Mouse (Mus musculus): ENCODE measurements around the gene Acot8. TPM values are rescaled to one million over a fixed set of nuclear protein-coding genes. Genes with fewer than 3 reads are reported as not detected.

Gene Acot8
- total and polyA plus RNA-seq, 2 experiments from 2014 or later, result 17.1 to 17.4 TPM

GRCm38 (mm10) chr2:164815821-164816220 is 11.1 kb upstream of the Acot8 start:
- Histone ChIP-seq H3K4me1 (ENCODE audit: insufficient read depth) (no peaks in the 10 kb centered on the region), H3K4me2 (ENCODE audit: low read depth) (no peak overlapping the region), H3K9me3 (ENCODE audit: low read length) (no peaks in the 10 kb centered on the region), H3K9ac (no peak overlapping the region), H3K27ac (ENCODE audit: low read depth, low read length) (no peak overlapping the region), H3K4me3 (ENCODE audit: low read depth, low read length) (no peak overlapping the region), H3K36me3 (ENCODE audit: insufficient read depth) (peaks cover 15% of the 10 kb centered on the region), H3K27me3 (ENCODE audit: insufficient read depth, low read length) (no peaks in the 10 kb centered on the region)
- WGBS, result 93% methylated on average over 8 of the region's 8 CpGs
- TF ChIP-seq CTCF (IDR thresholded peaks at IDR 0.05; ENCODE audit: low read depth), result no peak
- DNase-seq (no peak), ATAC-seq (no peak)

- TF ChIP-seq CTCF (IDR thresholded peaks at IDR 0.05; ENCODE audit: low read depth), result no peak
- Histone ChIP-seq H3K4me3 (ENCODE audit: low read depth, low read length) (no peak overlapping the region), H3K4me1 (ENCODE audit: insufficient read depth) (no peaks in the 10 kb centered on the region), H3K36me3 (ENCODE audit: insufficient read depth) (peaks cover 11% of the 10 kb centered on the region), H3K4me2 (ENCODE audit: low read depth) (no peak overlapping the region), H3K9ac (no peak overlapping the region), H3K9me3 (ENCODE audit: low read length) (no peaks in the 10 kb centered on the region), H3K27me3 (ENCODE audit: insufficient read depth, low read length) (no peaks in the 10 kb centered on the region), H3K27ac (ENCODE audit: low read depth, low read length) (no peak overlapping the region)
- ATAC-seq (no peak), DNase-seq (no peak)
- WGBS, result 85% methylated on average over 5 of the region's 5 CpGs
These were observed 10.7 kb upstream of the Acot8 start for GRCm38 (mm10) chr2:164815348-164815747.

- H3K4me1 ChIP-seq (ENCODE audit: insufficient read depth), result no peaks in the 10 kb centered on the region
- no peak overlapping the region for H3K4me3 ChIP-seq (ENCODE audit: low read depth, low read length)
- H3K27me3 ChIP-seq (ENCODE audit: insufficient read depth, low read length), result no peaks in the 10 kb centered on the region
- ATAC-seq (no peak), DNase-seq (no peak)
- 76% methylated on average over 2 of the region's 2 CpGs for WGBS
- no peak overlapping the region for H3K9ac ChIP-seq
- H3K4me2 ChIP-seq (ENCODE audit: low read depth), result no peak overlapping the region
- H3K27ac ChIP-seq (ENCODE audit: low read depth, low read length), result no peak overlapping the region
- H3K36me3 ChIP-seq (ENCODE audit: insufficient read depth), result peaks cover 9% of the 10 kb centered on the region
- H3K9me3 ChIP-seq (ENCODE audit: low read length), result no peaks in the 10 kb centered on the region
- no peak for TF ChIP-seq CTCF (IDR thresholded peaks at IDR 0.05; ENCODE audit: low read depth)
These were observed 8.9 kb upstream of the Acot8 start for GRCm38 (mm10) chr2:164813557-164813956.

GRCm38 (mm10) chr2:164806614-164807013 is 1.9 kb upstream of the Acot8 start:
- 0 out of 2 replicates have a peak, but pooled peaks cover 4% of the 10 kb centered on the region for H3K4me1 ChIP-seq (ENCODE audit: insufficient read depth)

GRCm38 (mm10) chr2:164805332-164805718 is 643 bp upstream of the Acot8 start:
- H3K36me3 ChIP-seq (ENCODE audit: insufficient read depth), result peaks cover 5% of the 10 kb centered on the region
- DNase-seq (no peak), ATAC-seq (peak; percentile 39)
- under 1% methylated on average over 21 of the region's 21 CpGs for WGBS
- H3K9me3 ChIP-seq (ENCODE audit: low read length), result no peaks in the 10 kb centered on the region
- H3K27ac ChIP-seq (ENCODE audit: low read depth, low read length), result peak overlapping the region; percentile 73
- H3K27me3 ChIP-seq (ENCODE audit: insufficient read depth, low read length), result no peaks in the 10 kb centered on the region
- no peak for TF ChIP-seq CTCF (IDR thresholded peaks at IDR 0.05; ENCODE audit: low read depth)
- H3K9ac ChIP-seq, result peak overlapping the region; percentile 71
- peak overlapping the region; percentile 67 for H3K4me2 ChIP-seq (ENCODE audit: low read depth)
- H3K4me1 ChIP-seq (ENCODE audit: insufficient read depth), result 0 out of 2 replicates have a peak, but pooled peaks cover 4% of the 10 kb centered on the region
- peak overlapping the region; percentile 53 for H3K4me3 ChIP-seq (ENCODE audit: low read depth, low read length)

More at GRCm38 (mm10) chr2:164806614-164807013, 1.9 kb upstream of the Acot8 start:
- H3K36me3 ChIP-seq (ENCODE audit: insufficient read depth), result peaks cover 5% of the 10 kb centered on the region
- no peak overlapping the region for H3K27ac ChIP-seq (ENCODE audit: low read depth, low read length)
- no peak for DNase-seq
- ATAC-seq, result no peak
- H3K27me3 ChIP-seq (ENCODE audit: insufficient read depth, low read length), result no peaks in the 10 kb centered on the region
- no peaks in the 10 kb centered on the region for H3K9me3 ChIP-seq (ENCODE audit: low read length)
- H3K4me3 ChIP-seq (ENCODE audit: low read depth, low read length), result no peak overlapping the region
- 88% methylated on average over 7 of the region's 7 CpGs for WGBS
- H3K9ac ChIP-seq, result no peak overlapping the region
- TF ChIP-seq CTCF (IDR thresholded peaks at IDR 0.05; ENCODE audit: low read depth), result no peak
- H3K4me2 ChIP-seq (ENCODE audit: low read depth), result no peak overlapping the region

- H3K27ac ChIP-seq (ENCODE audit: low read depth, low read length), result peak overlapping the region; percentile 85
- no peak for DNase-seq
- H3K9ac ChIP-seq, result peak overlapping the region; percentile 66
- no peak for ATAC-seq
- H3K27me3 ChIP-seq (ENCODE audit: insufficient read depth, low read length), result no peaks in the 10 kb centered on the region
- H3K4me1 ChIP-seq (ENCODE audit: insufficient read depth), result 0 out of 2 replicates have a peak, but pooled peaks cover 4% of the 10 kb centered on the region
- H3K36me3 ChIP-seq (ENCODE audit: insufficient read depth), result peaks cover 18% of the 10 kb centered on the region
- peak overlapping the region; percentile 53 for H3K4me3 ChIP-seq (ENCODE audit: low read depth, low read length)
- TF ChIP-seq CTCF (IDR thresholded peaks at IDR 0.05; ENCODE audit: low read depth), result no peak
- WGBS, result 52% methylated on average over 1 of the region's 1 CpGs
- no peaks in the 10 kb centered on the region for H3K9me3 ChIP-seq (ENCODE audit: low read length)
- H3K4me2 ChIP-seq (ENCODE audit: low read depth), result peak overlapping the region; percentile 60
These were observed 765 bp downstream of the Acot8 start for GRCm38 (mm10) chr2:164803921-164804313.

GRCm38 (mm10) chr2:164803201-164803920 is 1.3 kb downstream of the Acot8 start:
- WGBS, result 93% methylated on average over 16 of the region's 16 CpGs
- no peak for TF ChIP-seq CTCF (IDR thresholded peaks at IDR 0.05; ENCODE audit: low read depth)
- Histone ChIP-seq H3K4me2 (ENCODE audit: low read depth) (peak overlapping the region; percentile 60), H3K4me3 (ENCODE audit: low read depth, low read length) (peak overlapping the region; percentile 53), H3K27ac (ENCODE audit: low read depth, low read length) (no peak overlapping the region), H3K9me3 (ENCODE audit: low read length) (no peaks in the 10 kb centered on the region), H3K9ac (peak overlapping the region; percentile 66; the same call in 1 of the 2 replicates), H3K27me3 (ENCODE audit: insufficient read depth, low read length) (no peaks in the 10 kb centered on the region), H3K4me1 (ENCODE audit: insufficient read depth) (0 out of 2 replicates have a peak, but pooled peaks cover 4% of the 10 kb centered on the region), H3K36me3 (ENCODE audit: insufficient read depth) (peaks cover 15% of the 10 kb centered on the region)
- DNase-seq, result no peak
- no peak for ATAC-seq

Data from forebrain, postnatal 0 days (tissue).